Mouse (Mus musculus): ENCODE results near the gene Tuba1b.

- TF ChIP-seq GATA1 (IDR thresholded peaks at IDR 0.05; ENCODE audit: low read length): no peak
- no peak for TF ChIP-seq TAL1 (IDR thresholded peaks at IDR 0.05; ENCODE audit: low read length)
Measured at GRCm38 (mm10) chr15:98893036-98893435, 41.3 kb downstream of the Tuba1b start.

Measured in erythroblast, embryonic 14.5 days (primary cell).